In the genomic region with DNA sequence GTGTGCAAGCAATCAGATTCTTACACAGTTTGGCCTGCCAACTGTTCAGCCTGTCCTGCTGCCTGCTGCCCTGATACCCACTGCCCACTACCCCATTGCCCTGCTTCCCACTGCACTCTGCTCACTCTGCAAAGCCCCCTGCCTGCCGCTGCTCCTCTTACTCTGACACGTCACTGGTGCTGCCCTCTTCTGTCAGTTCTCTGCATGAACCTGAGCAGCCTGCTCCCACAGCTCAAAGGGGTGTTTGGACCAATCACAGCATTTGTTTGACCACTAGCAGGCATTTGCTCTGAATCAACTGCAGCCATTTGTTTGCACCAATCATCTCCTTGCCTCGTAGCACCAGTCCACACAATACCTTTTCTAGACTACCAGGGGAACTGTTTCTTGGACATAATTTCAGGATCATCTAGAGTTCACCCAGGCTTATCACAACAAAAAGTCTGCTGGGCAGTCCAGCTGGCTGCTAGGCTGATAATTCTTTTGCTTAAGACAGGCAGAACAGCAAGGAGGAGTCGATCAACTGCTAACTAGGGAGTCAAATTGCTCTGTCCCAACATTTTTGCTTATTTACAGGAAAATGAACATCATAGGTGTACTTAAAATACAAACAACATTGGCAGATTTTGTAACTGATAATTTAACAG, we compare ENCODE assay signal across 9 mouse cellular contexts. TPM values are rescaled to one million over a fixed set of nuclear protein-coding genes. Genes with fewer than 3 reads are reported as not detected.
DNase-seq lines count a peak whose midpoint lies in the region; ATAC-seq and TF ChIP-seq lines count a peak whose summit lies in the region.
"Had no signal": no experiment of that assay in that cellular context is flagged by ENCODE, and none has a peak within 500 bp of the region (broad histone marks: within the 10 kb centered on the region; RNA-seq: fewer than 3 reads in every experiment).

No protein-coding gene starts in this region.

- peak; percentile 52; the same call in 1 of the 2 replicates for ATAC-seq in embryonic facial prominence, embryonic 12.5 days (ENCODE audit: insufficient number of reproducible peaks, insufficient read depth, low FRiP score, low TSS enrichment)
- peak; percentile 58 for ATAC-seq in liver, embryonic 16.5 days (ENCODE audit: low read depth)
- peak; percentile 79 for ATAC-seq in neural tube, embryonic 12.5 days (ENCODE audit: low FRiP score, low read depth)

- H3K4me3 ChIP-seq in embryonic facial prominence, embryonic 12.5 days = no peak overlapping the region
- H3K4me3 ChIP-seq in kidney, adult 2 months (ENCODE audit: insufficient read depth, low read depth, low read length) = no peak overlapping the region
- H3K4me3 ChIP-seq in liver, embryonic 16.5 days (ENCODE audit: low read depth, low read length) = no peak overlapping the region
- H3K4me3 ChIP-seq in neural tube, embryonic 12.5 days = no peak overlapping the region
- H3K4me3 ChIP-seq: myocyte had no signal

- WGBS in embryonic facial prominence, embryonic 12.5 days = 16% methylated on average over 4 of the region's 4 CpGs
- WGBS in kidney, adult 2 months = 12% methylated on average over 4 of the region's 4 CpGs
- WGBS in liver, embryonic 16.5 days (ENCODE audit: insufficient replicate concordance) = 9% methylated on average over 4 of the region's 4 CpGs
- 20% methylated on average over 4 of the region's 4 CpGs for WGBS in neural tube, embryonic 12.5 days

- no peaks in the 10 kb centered on the region for H3K9me3 ChIP-seq in embryonic facial prominence, embryonic 12.5 days
- no peaks in the 10 kb centered on the region for H3K9me3 ChIP-seq in liver, embryonic 16.5 days (replicated peaks; ENCODE audit: control insufficient read depth, low read length)
- H3K9me3 ChIP-seq in neural tube, embryonic 12.5 days = no peaks in the 10 kb centered on the region

- DNase-seq in 3T3-L1 (ENCODE audit: low read depth, low spot score) (peak; percentile 47), R1 (ENCODE audit: low read depth, low spot score) (peak; percentile 77)
- peak; percentile 36 to 37 for DNase-seq in heart, adult 9 months (ENCODE audit: low spot score in 2 of 2)
- DNase-seq in kidney, adult 2 months = peak; percentile 58
- DNase-seq in urinary bladder, postnatal 25 days (ENCODE audit: low spot score) = peak; percentile 37

- H3K4me2 ChIP-seq in embryonic facial prominence, embryonic 12.5 days (replicated peaks) = no peak overlapping the region
- H3K4me2 ChIP-seq in liver, embryonic 16.5 days (ENCODE audit: low read depth, low read length) = no peak overlapping the region
- H3K4me2 ChIP-seq in neural tube, embryonic 12.5 days (replicated peaks) = no peak overlapping the region

- no peaks in the 10 kb centered on the region for H3K4me1 ChIP-seq in embryonic facial prominence, embryonic 12.5 days
- no peaks in the 10 kb centered on the region for H3K4me1 ChIP-seq in kidney, adult 2 months (ENCODE audit: control insufficient read depth, insufficient read depth, low read length)
- no peaks in the 10 kb centered on the region for H3K4me1 ChIP-seq in liver, embryonic 16.5 days (ENCODE audit: control insufficient read depth, low read depth, low read length)
- no peaks in the 10 kb centered on the region for H3K4me1 ChIP-seq in neural tube, embryonic 12.5 days

- no peak overlapping the region for H3K27ac ChIP-seq in embryonic facial prominence, embryonic 12.5 days
- H3K27ac ChIP-seq in kidney, adult 2 months (ENCODE audit: insufficient read depth, low read depth, low read length) = no peak overlapping the region
- no peak overlapping the region for H3K27ac ChIP-seq in liver, embryonic 16.5 days (ENCODE audit: low read length)
- no peak overlapping the region for H3K27ac ChIP-seq in neural tube, embryonic 12.5 days

- no peak for TF ChIP-seq POLR2A in kidney, adult 2 months (IDR thresholded peaks at IDR 0.05; ENCODE audit: low read depth, low read length)

- H3K36me3 ChIP-seq in embryonic facial prominence, embryonic 12.5 days = no peaks in the 10 kb centered on the region
- H3K36me3 ChIP-seq in kidney, adult 2 months (ENCODE audit: control insufficient read depth, insufficient read depth, low read length) = no peaks in the 10 kb centered on the region
- H3K36me3 ChIP-seq in liver, embryonic 16.5 days (ENCODE audit: control insufficient read depth, insufficient read depth) = no peaks in the 10 kb centered on the region
- no peaks in the 10 kb centered on the region for H3K36me3 ChIP-seq in neural tube, embryonic 12.5 days

- no peaks in the 10 kb centered on the region for H3K27me3 ChIP-seq in embryonic facial prominence, embryonic 12.5 days
- H3K27me3 ChIP-seq in kidney, adult 2 months (replicated peaks; ENCODE audit: control insufficient read depth, insufficient read depth, low read length) = no peaks in the 10 kb centered on the region
- H3K27me3 ChIP-seq in liver, embryonic 16.5 days (ENCODE audit: control insufficient read depth, insufficient read depth, low read depth, low read length) = no peaks in the 10 kb centered on the region
- no peaks in the 10 kb centered on the region for H3K27me3 ChIP-seq in neural tube, embryonic 12.5 days (replicated peaks)

- peak; percentile 71 for TF ChIP-seq CTCF in kidney, adult 2 months (conservative IDR thresholded peaks at IDR 0.05; ENCODE audit: insufficient read depth, insufficient read length, low read depth, low read length)

- no peak overlapping the region for H3K9ac ChIP-seq in embryonic facial prominence, embryonic 12.5 days
- no peak overlapping the region for H3K9ac ChIP-seq in liver, embryonic 16.5 days (ENCODE audit: low read depth, low read length)
- H3K9ac ChIP-seq in neural tube, embryonic 12.5 days = no peak overlapping the region

RNA-seq across cellular contexts. Expression of a gene that starts 44.7 kb away (rescaled TPM):
- 0.37 and 0.43 TPM in 2 replicates for polyA plus RNA-seq in embryonic facial prominence, embryonic 12.5 days (2016; fragmentation: Nextera tagmentation; extraction: Ambion mirVana)
- 0.45 and 1.9 TPM in 2 replicates for polyA plus RNA-seq in kidney, adult 2 months (2012; rRNA removed)
- 0.20 and 0.39 TPM in 2 replicates for polyA plus RNA-seq in liver, embryonic 16.5 days (2015; fragmentation: Nextera tagmentation; extraction: Ambion mirVana)
- polyA plus RNA-seq in neural tube, embryonic 12.5 days (2016; fragmentation: Nextera tagmentation; extraction: Ambion mirVana) = 0.06 and 0.19 TPM in 2 replicates
